Mouse (Mus musculus): ENCODE measurements at regions not wholly inside any gene's neighbourhood (a gene's known extent, or its start where the extent isn't known, plus 50 kb on each side); places are given as distances from the start of the nearest gene placed in this dataset.

GRCm38 (mm10) chr16:12903161-12903560, 206.3 kb upstream of the Ercc4 start:
- TF ChIP-seq CTCF (IDR thresholded peaks at IDR 0.05; ENCODE audit: control insufficient read depth, insufficient read depth, insufficient replicate concordance, low read depth, low read length) (no peak), POLR2A (IDR thresholded peaks at IDR 0.05; ENCODE audit: control insufficient read depth, low read depth, low read length) (no peak)
